Mouse (Mus musculus) left cerebral cortex, adult 18-20 months (tissue): ENCODE measurements at regions not wholly inside any gene's neighbourhood (a gene's known extent, or its start where the extent isn't known, plus 50 kb on each side); places are given as distances from the start of the nearest gene placed in this dataset.

ENCODE experiments used
- DNase-seq, 2 experiments: peaks; one replicate each; pipeline ENCODE4 v3.0.0; 2021 to 2022; ENCODE audit warnings: low spot score in 2 of 2, mixed read lengths in 1 of 2

GRCm38 (mm10) chr2:50942741-50943140 lies 206.2 kb downstream of the Rnd3 start:
- no peak for DNase-seq

GRCm38 (mm10) chr2:50932936-50933335 lies 216.0 kb downstream of the Rnd3 start:
- DNase-seq, result no peak

- DNase-seq, result no peak
Measured at GRCm38 (mm10) chr2:50921002-50921401, 227.9 kb downstream of the Rnd3 start.

GRCm38 (mm10) chr2:50916323-50917221 lies 232.3 kb downstream of the Rnd3 start:
- no peak for DNase-seq

GRCm38 (mm10) chr2:50915149-50915548 lies 233.8 kb downstream of the Rnd3 start:
- no peak for DNase-seq

GRCm38 (mm10) chr2:50914176-50914575 lies 234.7 kb downstream of the Rnd3 start:
- DNase-seq, result no peak

- no peak for DNase-seq
Measured at GRCm38 (mm10) chr2:50908762-50909161, 240.1 kb downstream of the Rnd3 start.

- no peak for DNase-seq
Measured at GRCm38 (mm10) chr2:50902701-50903100, 246.2 kb downstream of the Rnd3 start.

- DNase-seq, result no peak
Measured at GRCm38 (mm10) chr2:50902220-50902619, 246.7 kb downstream of the Rnd3 start.

GRCm38 (mm10) chr2:50888992-50889391 lies 259.9 kb downstream of the Rnd3 start:
- DNase-seq, result no peak

GRCm38 (mm10) chr2:50887954-50888353 lies 261.0 kb downstream of the Rnd3 start:
- no peak for DNase-seq

- no peak for DNase-seq
Measured at GRCm38 (mm10) chr2:50885924-50886315, 263.0 kb downstream of the Rnd3 start.

GRCm38 (mm10) chr2:50885280-50885923 lies 263.5 kb downstream of the Rnd3 start:
- DNase-seq, result no peak

GRCm38 (mm10) chr2:50881514-50882038 lies 267.3 kb downstream of the Rnd3 start:
- DNase-seq, result no peak

- no peak for DNase-seq
Measured at GRCm38 (mm10) chr2:50880806-50881205, 268.1 kb downstream of the Rnd3 start.

GRCm38 (mm10) chr2:50877716-50878115 lies 271.2 kb downstream of the Rnd3 start:
- no peak for DNase-seq

- no peak for DNase-seq
Measured at GRCm38 (mm10) chr2:50875072-50875471, 273.8 kb downstream of the Rnd3 start.

- DNase-seq, result no peak
Measured at GRCm38 (mm10) chr2:50853538-50854244, 295.2 kb downstream of the Rnd3 start.

- no peak for DNase-seq
Measured at GRCm38 (mm10) chr2:50852413-50852919, 296.4 kb downstream of the Rnd3 start.

- DNase-seq, result no peak
Measured at GRCm38 (mm10) chr2:50850071-50850470, 298.8 kb downstream of the Rnd3 start.

- DNase-seq, result no peak
Measured at GRCm38 (mm10) chr2:50841881-50842280, 307.0 kb downstream of the Rnd3 start.
